Mouse (Mus musculus): ENCODE data around the gene Glmn.

Glmn gene

GRCm38 (mm10) chr5:107597301-107598077 lies at the start of gene Glmn, which contains the start of gene Rpap2:
Gene Glmn (minus strand): TSS chr5:107597888.
Gene Rpap2 (plus strand): TSS chr5:107597373.
- peak; percentile 84 for DNase-seq (ENCODE audit: low spot score in 2 of 2)

DNA sequence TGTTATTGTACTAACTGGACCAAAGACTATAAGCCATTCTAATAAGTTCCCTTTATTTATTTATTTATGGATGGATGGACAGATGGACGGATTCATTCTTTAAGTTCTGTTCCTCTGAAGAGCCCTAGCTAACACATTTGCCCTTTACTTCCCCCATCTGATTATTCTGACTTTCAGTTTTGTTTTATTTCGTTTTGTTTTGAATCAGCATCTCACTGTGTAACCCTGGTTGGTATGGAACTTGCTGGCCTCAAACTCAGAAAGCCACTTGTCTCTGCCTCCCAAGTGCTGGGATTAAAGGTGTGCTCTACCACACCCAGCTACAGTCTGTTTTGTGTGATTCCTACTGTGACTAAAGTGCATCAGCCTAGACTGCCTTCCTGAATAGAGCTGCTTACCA lies 48.2 kb upstream of the Glmn start:
- no peak for DNase-seq (ENCODE audit: low spot score in 2 of 2)

DNA sequence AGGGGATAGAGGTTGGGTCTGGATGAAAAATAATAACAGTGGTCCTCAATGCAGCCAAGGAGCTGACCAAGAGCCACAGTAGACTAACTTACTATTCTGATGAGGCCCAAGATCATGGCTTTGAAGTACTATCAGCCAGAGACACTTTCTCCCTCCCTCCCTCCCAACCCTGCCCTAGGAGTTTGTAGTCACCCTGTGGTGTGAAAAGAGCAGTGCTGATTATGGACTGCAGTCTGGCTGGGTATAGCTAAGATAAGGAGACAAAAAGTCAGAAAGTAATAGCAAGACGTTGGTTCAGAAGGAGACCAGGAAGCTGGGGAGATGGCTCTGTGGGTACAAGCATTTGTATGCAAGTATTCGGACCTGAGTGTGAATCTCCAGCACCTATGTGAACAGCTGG lies 46.9 kb upstream of the Glmn start:
- no peak for DNase-seq (ENCODE audit: low spot score in 2 of 2)

- no peak for DNase-seq (ENCODE audit: low spot score in 2 of 2)
These were observed 40.7 kb upstream of the Glmn start for GRCm38 (mm10) chr5:107638366-107638765.

- no peak for DNase-seq (ENCODE audit: low spot score in 2 of 2)
These were observed 39.4 kb upstream of the Glmn start for GRCm38 (mm10) chr5:107637106-107637505.

DNA sequence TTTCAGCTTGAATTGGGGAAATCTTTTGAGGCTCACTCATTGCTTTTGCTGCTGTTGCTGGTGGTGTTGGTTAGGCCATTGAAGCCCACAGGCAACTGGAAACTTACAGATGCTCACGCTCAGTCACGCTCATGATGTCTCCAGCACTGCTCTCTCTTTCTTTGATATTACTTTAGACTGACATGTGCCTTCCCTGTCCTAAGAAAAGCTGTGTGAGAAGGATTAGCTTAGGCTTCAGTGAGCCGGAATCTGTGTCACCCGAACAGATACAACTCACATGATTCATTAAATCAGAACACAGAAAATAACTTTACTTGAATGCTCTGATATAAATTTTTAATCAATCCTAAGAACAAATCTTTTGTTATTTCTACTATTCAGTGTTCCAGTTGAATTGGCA lies 36.0 kb upstream of the Glmn start:
- no peak for DNase-seq (ENCODE audit: low spot score in 2 of 2)

- DNase-seq (ENCODE audit: low spot score in 2 of 2), result no peak
These were observed 23.6 kb upstream of the Glmn start for GRCm38 (mm10) chr5:107621327-107621726.

GRCm38 (mm10) chr5:107617986-107618385 lies 20.3 kb upstream of the Glmn start:
- DNase-seq (ENCODE audit: low spot score in 2 of 2), result no peak

GRCm38 (mm10) chr5:107611224-107611623 lies 13.5 kb upstream of the Glmn start:
- DNase-seq (ENCODE audit: low spot score in 2 of 2), result peak; percentile 30 to 54

DNA sequence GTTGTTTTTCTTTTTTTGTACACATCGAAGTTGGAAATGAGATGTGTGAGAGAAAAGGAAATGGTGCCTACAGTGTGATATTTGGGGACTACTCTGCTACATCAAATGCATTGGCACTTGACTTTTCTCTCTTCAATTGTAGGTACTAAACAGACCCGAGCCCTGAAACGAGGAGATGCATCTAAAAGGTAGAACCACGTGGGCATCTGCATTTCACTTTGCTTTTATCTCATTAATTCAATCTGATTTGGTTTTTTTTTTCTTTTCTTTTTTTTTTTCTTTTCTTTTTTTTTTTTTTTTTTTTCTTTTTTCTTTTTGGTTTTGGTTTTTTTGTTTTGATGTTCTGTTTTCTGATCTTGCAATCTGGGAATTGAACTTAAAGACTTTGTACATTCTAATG lies 692 bp upstream of the Glmn start:
- DNase-seq (ENCODE audit: low spot score in 2 of 2), result no peak

GRCm38 (mm10) chr5:107569148-107569547 lies 28.5 kb downstream of the Glmn start:
- DNase-seq (ENCODE audit: low spot score in 2 of 2), result no peak

DNA sequence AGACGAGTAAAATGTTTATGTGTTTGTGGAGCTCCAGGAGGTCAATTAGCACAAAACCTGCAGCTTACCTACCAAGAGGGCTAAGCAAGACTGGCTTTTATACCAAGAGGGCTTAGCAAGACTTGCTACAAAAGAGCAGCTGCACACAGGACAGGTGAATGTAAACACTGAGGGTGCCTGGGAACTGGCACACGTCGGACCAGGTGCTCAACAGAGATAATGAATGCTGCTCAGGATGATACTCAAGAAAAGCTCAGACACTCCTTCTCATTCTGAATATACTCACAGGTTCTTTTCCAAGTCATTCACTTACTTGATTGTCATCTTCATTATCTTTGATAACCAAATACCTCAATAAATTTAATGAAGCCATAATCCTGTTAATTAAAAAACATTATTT lies 40.7 kb downstream of the Glmn start:
- no peak for DNase-seq (ENCODE audit: low spot score in 2 of 2)

GRCm38 (mm10) chr5:107554336-107554735 lies 43.4 kb downstream of the Glmn start:
- DNase-seq (ENCODE audit: low spot score in 2 of 2), result no peak

DNA sequence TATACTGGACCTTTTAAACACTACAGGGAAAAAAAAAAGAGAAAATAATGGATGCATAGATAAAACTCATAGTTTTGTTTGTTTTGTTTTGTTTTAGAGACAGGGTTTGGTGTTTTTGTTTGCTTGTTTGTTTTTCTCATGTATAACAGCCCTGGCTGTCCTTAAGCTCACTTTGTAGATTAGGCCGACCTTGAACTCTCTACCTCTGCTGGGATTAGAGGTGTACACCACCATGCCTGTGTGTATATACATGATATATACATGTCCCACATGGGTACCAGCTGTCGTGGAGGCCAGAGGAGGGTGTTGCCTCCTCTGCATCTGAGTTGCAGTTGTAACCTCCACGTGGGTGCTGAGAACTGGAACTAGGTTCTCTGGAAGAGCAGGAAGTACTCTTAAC lies 49.2 kb downstream of the Glmn start:
- DNase-seq (ENCODE audit: low spot score in 2 of 2), result no peak

GRCm38 (mm10) chr5:107547955-107548354 lies 49.7 kb downstream of the Glmn start:
- DNase-seq (ENCODE audit: low spot score in 2 of 2), result peak; percentile 3 to 43

DNA sequence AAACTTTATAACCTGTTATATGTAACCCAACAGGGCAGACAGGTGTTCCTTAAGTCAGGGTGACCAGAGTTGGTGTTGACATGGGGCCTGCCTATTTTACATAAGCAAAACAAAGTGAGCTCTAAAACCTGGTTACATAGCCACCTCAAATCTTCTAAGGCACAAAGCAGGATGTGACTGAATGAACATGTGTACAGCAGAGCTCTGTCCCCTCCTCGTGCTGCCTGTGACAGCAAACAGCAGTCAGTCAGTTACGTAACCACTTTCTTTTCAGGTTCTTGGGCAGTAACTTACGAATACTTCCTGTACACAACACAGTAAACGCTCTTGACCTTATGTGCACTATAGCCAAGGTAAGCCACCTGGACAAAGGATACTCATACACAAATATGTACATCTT lies 51.8 kb downstream of the Glmn start:
- DNase-seq (ENCODE audit: low spot score in 2 of 2), result no peak

DNA sequence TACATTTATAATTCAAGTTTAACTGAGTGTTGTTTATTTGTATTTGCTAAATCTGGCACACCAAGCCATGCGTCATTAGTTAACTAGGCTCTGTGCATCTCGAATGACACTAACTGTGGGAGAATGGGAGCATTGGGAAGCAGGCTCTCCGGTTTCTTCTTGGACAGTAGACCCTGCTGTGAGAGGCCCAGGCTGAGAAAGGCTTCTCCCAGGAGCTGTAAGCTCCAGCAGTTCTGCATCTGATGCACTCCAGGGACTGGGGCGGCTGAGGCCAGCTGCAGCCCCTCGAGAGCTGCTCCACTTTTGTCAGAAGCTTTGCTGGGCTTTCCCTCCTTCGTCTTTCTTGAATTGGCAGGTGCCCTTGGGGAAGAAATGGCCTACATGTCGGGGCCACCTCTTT lies 56.0 kb downstream of the Glmn start:
- DNase-seq (ENCODE audit: low spot score in 2 of 2), result no peak

DNA sequence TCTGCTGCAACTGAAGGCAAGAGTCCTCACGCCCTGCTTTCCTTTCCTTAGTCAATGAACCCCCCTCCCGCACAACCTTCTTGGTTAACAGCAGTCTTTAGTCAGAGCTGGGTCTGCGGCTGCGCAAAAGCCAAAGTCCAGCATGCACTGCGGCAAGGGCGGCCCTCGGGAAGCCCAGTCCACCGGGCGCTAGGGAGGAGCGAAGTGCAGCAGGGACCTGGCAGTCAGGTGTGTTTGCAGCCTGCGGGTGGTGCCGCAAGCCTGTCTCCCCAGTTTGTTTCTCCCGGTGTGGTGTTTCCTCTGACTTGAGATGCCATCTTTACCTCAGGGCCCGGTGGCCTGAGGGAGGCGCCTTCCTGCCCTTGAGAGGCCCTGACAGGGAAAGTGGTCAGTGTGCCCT lies 63.1 kb downstream of the Glmn start, which contains the start of gene 1700028K03Rik:
Gene 1700028K03Rik, plus strand, starts transcription at position 129 of the 400 bp plus-strand sequence.
- no peak for DNase-seq (ENCODE audit: low spot score in 2 of 2)

GRCm38 (mm10) chr5:107533590-107533989 lies 64.1 kb downstream of the Glmn start:
- DNase-seq (ENCODE audit: low spot score in 2 of 2), result no peak

DNA sequence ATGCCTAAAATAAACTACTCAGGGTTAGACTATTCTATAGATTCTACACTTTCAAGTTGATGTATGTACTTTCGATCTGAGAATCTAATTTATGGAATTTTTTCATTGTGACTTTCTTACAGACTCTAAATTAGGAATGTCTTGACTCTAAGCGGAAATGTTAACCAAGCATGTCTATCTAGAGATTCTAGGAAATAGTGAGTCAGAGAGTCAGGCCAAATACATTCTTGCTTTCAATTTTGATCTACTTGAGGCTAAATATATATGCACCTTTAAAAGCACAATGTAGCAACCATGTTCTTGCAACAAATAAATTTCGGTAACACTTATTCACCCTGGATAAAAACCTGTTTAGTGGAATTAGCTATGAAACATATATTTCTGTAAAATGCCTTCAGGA lies 68.8 kb downstream of the Glmn start:
- DNase-seq (ENCODE audit: low spot score in 2 of 2), result no peak

- no peak for DNase-seq (ENCODE audit: low spot score in 2 of 2)
These were observed 73.4 kb downstream of the Glmn start for GRCm38 (mm10) chr5:107524281-107524680.

GRCm38 (mm10) chr5:107521897-107522296 lies 75.8 kb downstream of the Glmn start:
- DNase-seq (ENCODE audit: low spot score in 2 of 2), result no peak

GRCm38 (mm10) chr5:107521386-107521785 lies 76.3 kb downstream of the Glmn start:
- no peak for DNase-seq (ENCODE audit: low spot score in 2 of 2)

DNA sequence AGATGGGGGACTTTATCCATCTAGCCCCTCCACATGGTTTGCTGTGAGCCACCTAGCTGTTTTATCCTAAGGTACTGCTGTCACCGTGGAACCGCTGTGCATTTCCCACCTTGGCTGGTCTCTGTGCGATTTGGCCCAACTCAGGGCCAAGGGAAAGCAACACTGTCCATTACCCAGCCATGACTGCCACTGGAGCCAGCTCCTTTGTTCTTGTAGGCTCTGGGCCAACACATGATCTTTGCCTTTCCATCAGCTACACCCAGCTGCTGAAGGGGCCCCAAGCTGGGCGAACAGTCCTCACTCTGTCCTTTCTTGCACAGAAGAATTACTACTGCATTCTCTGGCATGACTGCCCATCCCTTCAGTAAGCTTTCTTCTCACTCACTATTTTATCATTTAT lies 79.1 kb downstream of the Glmn start:
- no peak for DNase-seq (ENCODE audit: low spot score in 2 of 2)

Data from spleen, postnatal 36 days (tissue).